Mouse (Mus musculus): Measurements from ENCODE around the gene Anks1. TPM values are rescaled to one million over a fixed set of nuclear protein-coding genes. Genes with fewer than 3 reads are reported as not detected.
A peak's percentile ranks its signal among the peaks of the same experiment; 100 is the strongest.

Gene Anks1
- polyA plus RNA-seq, 1 experiment, result 28.9 TPM

GRCm38 (mm10) chr17:28097308-28097707 lies 188.2 kb downstream of the Anks1 start:
- TF ChIP-seq POLR2A (IDR thresholded peaks at IDR 0.05; ENCODE audit: borderline replicate concordance, control insufficient read depth, low read depth, low read length) (no peak), CTCF (IDR thresholded peaks at IDR 0.05; ENCODE audit: control insufficient read depth, insufficient read depth, low read length) (no peak)
- no peak overlapping the region for H3K27ac ChIP-seq (ENCODE audit: control insufficient read depth, insufficient read depth, low read depth, low read length, poor library complexity)
- WGBS, result 79% methylated on average over 13 of the region's 13 CpGs

GRCm38 (mm10) chr17:28099086-28099485 lies 190.0 kb downstream of the Anks1 start:
- no peak for TF ChIP-seq CTCF (IDR thresholded peaks at IDR 0.05; ENCODE audit: control insufficient read depth, insufficient read depth, low read length)
- no peak for TF ChIP-seq POLR2A (IDR thresholded peaks at IDR 0.05; ENCODE audit: borderline replicate concordance, control insufficient read depth, low read depth, low read length)
- H3K4me3 ChIP-seq (replicated peaks; ENCODE audit: control insufficient read depth, low read depth, low read length), result no peak overlapping the region
- 70% methylated on average over 3 of the region's 3 CpGs for WGBS
- no peaks in the 10 kb centered on the region for H3K4me1 ChIP-seq (ENCODE audit: control insufficient read depth, insufficient read depth, low read length)
- no peak overlapping the region for H3K27ac ChIP-seq (ENCODE audit: control insufficient read depth, insufficient read depth, low read depth, low read length, poor library complexity)

More at GRCm38 (mm10) chr17:28097308-28097707, 188.2 kb downstream of the Anks1 start:
- Histone ChIP-seq H3K4me1 (ENCODE audit: control insufficient read depth, insufficient read depth, low read length) (no peaks in the 10 kb centered on the region), H3K4me3 (replicated peaks; ENCODE audit: control insufficient read depth, low read depth, low read length) (no peak overlapping the region)

GRCm38 (mm10) chr17:28100669-28101068 lies 191.6 kb downstream of the Anks1 start:
- Histone ChIP-seq H3K27ac (ENCODE audit: control insufficient read depth, insufficient read depth, low read depth, low read length, poor library complexity) (no peak overlapping the region), H3K4me1 (ENCODE audit: control insufficient read depth, insufficient read depth, low read length) (no peaks in the 10 kb centered on the region), H3K4me3 (replicated peaks; ENCODE audit: control insufficient read depth, low read depth, low read length) (no peak overlapping the region)
- WGBS, result 64% methylated on average over 1 of the region's 1 CpGs
- TF ChIP-seq CTCF (IDR thresholded peaks at IDR 0.05; ENCODE audit: control insufficient read depth, insufficient read depth, low read length) (no peak), POLR2A (IDR thresholded peaks at IDR 0.05; ENCODE audit: borderline replicate concordance, control insufficient read depth, low read depth, low read length) (no peak)

GRCm38 (mm10) chr17:28101284-28101887 lies 192.3 kb downstream of the Anks1 start:
- 68% methylated on average over 12 of the region's 12 CpGs for WGBS

DNA sequence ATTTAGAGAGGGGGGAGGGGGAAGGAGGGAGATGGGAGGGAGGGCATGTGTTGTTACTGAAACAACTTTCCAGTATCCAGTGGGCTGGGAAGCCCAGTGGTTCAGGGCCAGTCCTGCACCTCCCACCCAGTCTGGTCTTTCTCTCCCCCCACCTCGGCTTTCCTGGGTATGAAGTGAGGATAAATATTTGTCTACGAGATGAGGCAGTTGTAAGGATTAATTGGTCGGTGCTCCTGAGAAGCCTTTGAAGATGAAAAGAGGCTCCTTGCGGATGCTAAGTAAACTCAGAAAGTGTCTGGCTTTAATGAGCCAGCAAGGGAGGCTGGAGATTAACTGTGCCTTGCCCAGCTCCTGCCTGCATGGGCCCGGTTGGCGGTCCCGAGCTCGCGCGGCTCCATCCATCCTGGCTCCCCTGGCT lies 192.8 kb downstream of the Anks1 start:
- H3K4me1 ChIP-seq (ENCODE audit: control insufficient read depth, insufficient read depth, low read length), result no peaks in the 10 kb centered on the region
- no peak overlapping the region for H3K27ac ChIP-seq (ENCODE audit: control insufficient read depth, insufficient read depth, low read depth, low read length, poor library complexity)
- no peak overlapping the region for H3K4me3 ChIP-seq (replicated peaks; ENCODE audit: control insufficient read depth, low read depth, low read length)
- WGBS, result 80% methylated on average over 10 of the region's 10 CpGs
- TF ChIP-seq CTCF (IDR thresholded peaks at IDR 0.05; ENCODE audit: control insufficient read depth, insufficient read depth, low read length), result no peak
- TF ChIP-seq POLR2A (IDR thresholded peaks at IDR 0.05; ENCODE audit: borderline replicate concordance, control insufficient read depth, low read depth, low read length), result no peak

More at GRCm38 (mm10) chr17:28101284-28101887, 192.3 kb downstream of the Anks1 start:
- Histone ChIP-seq H3K27ac (ENCODE audit: control insufficient read depth, insufficient read depth, low read depth, low read length, poor library complexity) (no peak overlapping the region), H3K4me3 (replicated peaks; ENCODE audit: control insufficient read depth, low read depth, low read length) (no peak overlapping the region), H3K4me1 (ENCODE audit: control insufficient read depth, insufficient read depth, low read length) (no peaks in the 10 kb centered on the region)
- TF ChIP-seq CTCF (IDR thresholded peaks at IDR 0.05; ENCODE audit: control insufficient read depth, insufficient read depth, low read length) (no peak), POLR2A (IDR thresholded peaks at IDR 0.05; ENCODE audit: borderline replicate concordance, control insufficient read depth, low read depth, low read length) (no peak)

- H3K4me1 ChIP-seq (ENCODE audit: control insufficient read depth, insufficient read depth, low read length), result no peaks in the 10 kb centered on the region
- WGBS, result 67% methylated on average over 6 of the region's 6 CpGs
- TF ChIP-seq CTCF (IDR thresholded peaks at IDR 0.05; ENCODE audit: control insufficient read depth, insufficient read depth, low read length) (no peak), POLR2A (IDR thresholded peaks at IDR 0.05; ENCODE audit: borderline replicate concordance, control insufficient read depth, low read depth, low read length) (no peak)
- no peak overlapping the region for H3K4me3 ChIP-seq (replicated peaks; ENCODE audit: control insufficient read depth, low read depth, low read length)
- no peak overlapping the region for H3K27ac ChIP-seq (ENCODE audit: control insufficient read depth, insufficient read depth, low read depth, low read length, poor library complexity)
These were observed 195.3 kb downstream of the Anks1 start for GRCm38 (mm10) chr17:28104416-28104815.

- Histone ChIP-seq H3K4me3 (replicated peaks; ENCODE audit: control insufficient read depth, low read depth, low read length) (no peak overlapping the region), H3K27ac (ENCODE audit: control insufficient read depth, insufficient read depth, low read depth, low read length, poor library complexity) (no peak overlapping the region), H3K4me1 (ENCODE audit: control insufficient read depth, insufficient read depth, low read length) (no peaks in the 10 kb centered on the region)
- no peak for TF ChIP-seq POLR2A (IDR thresholded peaks at IDR 0.05; ENCODE audit: borderline replicate concordance, control insufficient read depth, low read depth, low read length)
- peak; percentile 49 for TF ChIP-seq CTCF (IDR thresholded peaks at IDR 0.05; ENCODE audit: control insufficient read depth, insufficient read depth, low read length)
- 77% methylated on average over 6 of the region's 6 CpGs for WGBS
These were observed 197.2 kb downstream of the Anks1 start for GRCm38 (mm10) chr17:28106352-28106751.

- no peak overlapping the region for H3K27ac ChIP-seq (ENCODE audit: control insufficient read depth, insufficient read depth, low read depth, low read length, poor library complexity)
- TF ChIP-seq POLR2A (IDR thresholded peaks at IDR 0.05; ENCODE audit: borderline replicate concordance, control insufficient read depth, low read depth, low read length) (no peak), CTCF (IDR thresholded peaks at IDR 0.05; ENCODE audit: control insufficient read depth, insufficient read depth, low read length) (no peak)
- no peaks in the 10 kb centered on the region for H3K4me1 ChIP-seq (ENCODE audit: control insufficient read depth, insufficient read depth, low read length)
- H3K4me3 ChIP-seq (replicated peaks; ENCODE audit: control insufficient read depth, low read depth, low read length), result no peak overlapping the region
- 54% methylated on average over 14 of the region's 14 CpGs for WGBS
These were observed 198.2 kb downstream of the Anks1 start for GRCm38 (mm10) chr17:28107275-28107674.

- no peaks in the 10 kb centered on the region for H3K4me1 ChIP-seq (ENCODE audit: control insufficient read depth, insufficient read depth, low read length)
- no peak for TF ChIP-seq CTCF (IDR thresholded peaks at IDR 0.05; ENCODE audit: control insufficient read depth, insufficient read depth, low read length)
- TF ChIP-seq POLR2A (IDR thresholded peaks at IDR 0.05; ENCODE audit: borderline replicate concordance, control insufficient read depth, low read depth, low read length), result no peak
- 84% methylated on average over 8 of the region's 8 CpGs for WGBS
- H3K4me3 ChIP-seq (replicated peaks; ENCODE audit: control insufficient read depth, low read depth, low read length), result no peak overlapping the region
- H3K27ac ChIP-seq (ENCODE audit: control insufficient read depth, insufficient read depth, low read depth, low read length, poor library complexity), result no peak overlapping the region
These were observed 203.2 kb downstream of the Anks1 start for GRCm38 (mm10) chr17:28112266-28112665.

Other genes with a start within 250 kb of the Anks1 start
- gene Spdef, start 180.4 kb upstream of the Anks1 start, polyA plus RNA-seq (2011; ENCODE audit: insufficient read depth, insufficient read length, low replicate concordance, missing spikeins), result not detected in 2 replicates
- 67.3 and 80.9 TPM in 2 replicates for gene D17Wsu92e, start 88.7 kb upstream of the Anks1 start, polyA plus RNA-seq (2011; ENCODE audit: insufficient read depth, insufficient read length, low replicate concordance, missing spikeins)
- gene Snrpc, start 71.2 kb upstream of the Anks1 start, polyA plus RNA-seq (2011; ENCODE audit: insufficient read depth, insufficient read length, low replicate concordance, missing spikeins), result 49.4 and 74.7 TPM in 2 replicates
- 5.9 and 7.9 TPM in 2 replicates for gene Uhrf1bp1, start 52.9 kb upstream of the Anks1 start, polyA plus RNA-seq (2011; ENCODE audit: insufficient read depth, insufficient read length, low replicate concordance, missing spikeins)
- gene Taf11, start 538 bp downstream of the Anks1 start, polyA plus RNA-seq (2011; ENCODE audit: insufficient read depth, insufficient read length, low replicate concordance, missing spikeins), result 20.2 and 30.6 TPM in 2 replicates
- gene Tcp11, start 171.3 kb downstream of the Anks1 start, polyA plus RNA-seq (2011; ENCODE audit: insufficient read depth, insufficient read length, low replicate concordance, missing spikeins), result 0.83 and 1.9 TPM in 2 replicates
- gene Scube3, start 232.8 kb downstream of the Anks1 start, polyA plus RNA-seq (2011; ENCODE audit: insufficient read depth, insufficient read length, low replicate concordance, missing spikeins), result 0.57 TPM in 1 of 2 replicates, not detected in the other